Mouse (Mus musculus) right cerebral cortex, postnatal 4 days (tissue): ENCODE data around the gene Rhou.

ENCODE experiments used
- DNase-seq: peaks from one replicate; pipeline ENCODE4 v3.0.0-alpha.2; 2022

Gene Rhou

GRCm38 (mm10) chr8:123651390-123652098, 2.2 kb upstream of the Rhou start:
- DNase-seq: no peak

DNA sequence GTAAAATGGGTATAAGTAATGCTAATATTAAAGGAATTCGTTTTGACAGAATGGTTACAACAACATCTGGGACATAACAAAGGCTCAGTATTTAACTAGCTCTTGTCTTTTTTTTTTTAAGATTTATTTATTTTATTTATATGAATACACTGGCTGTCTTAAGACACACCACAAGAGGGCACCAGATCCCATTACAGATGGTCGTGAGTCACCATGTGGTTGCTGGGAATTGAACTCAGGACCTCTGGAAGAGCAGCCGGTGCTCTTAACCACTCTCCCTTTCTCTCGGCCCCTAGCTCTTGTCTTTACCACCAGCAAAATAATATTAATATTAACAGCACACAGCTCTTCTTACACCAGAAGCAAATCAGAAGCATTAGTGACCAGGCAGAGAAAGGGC, 1.1 kb upstream of the Rhou start:
- DNase-seq: no peak

DNA sequence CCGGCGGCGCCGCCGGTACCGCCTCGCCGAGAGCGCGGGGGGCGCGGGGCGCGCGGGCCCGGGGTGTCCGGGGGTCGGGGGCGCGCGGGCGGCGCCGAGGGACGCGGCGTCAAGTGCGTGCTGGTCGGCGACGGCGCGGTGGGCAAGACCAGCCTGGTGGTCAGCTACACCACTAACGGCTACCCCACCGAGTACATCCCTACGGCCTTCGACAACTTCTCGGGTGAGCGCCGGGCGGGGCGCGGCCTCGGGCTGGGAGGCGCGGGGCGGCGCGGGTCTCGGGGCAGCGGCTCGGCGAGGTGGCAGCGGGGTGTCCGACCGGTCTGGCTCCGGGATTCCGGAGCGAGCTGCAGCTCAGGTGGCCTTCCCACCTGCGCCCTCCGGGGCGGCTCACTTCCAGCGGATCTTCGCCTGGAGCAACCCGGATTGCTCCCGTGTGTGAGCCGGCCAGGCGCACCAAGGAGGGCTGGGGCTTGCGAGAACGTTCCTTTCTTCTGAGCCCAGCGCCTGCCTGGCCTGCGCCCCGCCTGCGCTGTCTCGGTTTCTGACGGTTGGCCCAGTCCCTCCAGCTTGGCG, 353 bp downstream of the Rhou start:
- DNase-seq: peak; percentile 52

DNA sequence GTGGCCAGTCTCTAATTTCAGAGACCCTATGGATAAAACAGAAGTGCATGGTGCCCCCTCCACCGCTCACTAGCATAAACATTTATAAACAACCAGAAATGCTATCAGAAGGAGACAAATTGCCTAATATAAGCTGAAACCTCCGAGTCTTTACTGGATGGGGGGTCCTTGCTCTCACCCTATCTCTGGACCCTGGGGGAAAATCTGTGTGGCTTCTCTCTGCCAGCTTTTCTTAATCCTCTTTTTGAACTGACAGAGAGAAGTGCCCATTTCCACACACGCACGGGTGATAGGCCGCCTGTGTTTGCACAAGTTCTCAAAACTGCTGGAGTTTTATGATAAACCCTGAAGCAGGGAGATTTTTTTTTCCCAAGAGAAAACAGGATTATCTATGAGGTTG, 1.0 kb downstream of the Rhou start:
- DNase-seq: no peak

DNA sequence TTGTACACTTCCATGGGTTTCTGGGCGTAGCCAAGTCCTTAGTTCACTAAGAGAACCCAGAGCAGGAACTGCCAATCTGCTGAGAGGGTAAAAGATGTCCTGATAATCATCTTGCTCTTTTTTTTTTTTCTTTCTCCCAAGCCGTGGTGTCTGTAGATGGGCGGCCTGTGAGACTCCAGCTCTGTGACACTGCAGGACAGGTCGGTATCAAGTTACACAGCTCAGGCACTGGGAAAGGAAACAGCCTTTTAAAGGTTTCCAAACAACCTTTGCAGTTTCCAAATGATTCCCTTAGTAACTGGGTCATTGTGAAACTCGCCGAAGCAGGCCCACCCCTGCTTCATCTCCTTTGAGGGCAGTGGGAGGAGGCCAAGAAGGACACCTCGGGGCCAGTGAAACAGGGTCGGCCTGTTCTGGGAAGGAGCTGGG, 1.6 kb downstream of the Rhou start:
- DNase-seq: no peak

DNA sequence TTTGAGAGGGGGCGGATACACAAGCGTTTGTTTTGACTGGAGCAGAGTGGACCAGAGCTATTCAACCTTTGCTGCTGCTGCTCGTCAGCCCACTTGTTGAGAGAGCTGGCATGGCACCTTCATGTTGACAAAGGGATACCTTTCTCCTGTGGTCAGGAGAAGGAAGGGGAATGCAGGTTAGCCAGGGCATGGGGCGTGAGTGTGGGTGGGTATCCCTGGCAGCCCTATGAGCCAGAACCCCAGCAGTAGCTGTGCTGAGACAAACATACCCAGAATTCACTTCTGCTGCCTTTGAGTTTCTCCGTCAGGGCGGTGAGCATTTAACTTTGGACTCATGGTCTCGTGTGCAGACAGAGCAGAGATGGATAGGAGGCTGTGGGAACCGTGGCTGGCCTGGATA, 4.1 kb downstream of the Rhou start:
- DNase-seq: no peak

- DNase-seq: no peak
These were observed 5.8 kb downstream of the Rhou start for GRCm38 (mm10) chr8:123659469-123660057.

DNA sequence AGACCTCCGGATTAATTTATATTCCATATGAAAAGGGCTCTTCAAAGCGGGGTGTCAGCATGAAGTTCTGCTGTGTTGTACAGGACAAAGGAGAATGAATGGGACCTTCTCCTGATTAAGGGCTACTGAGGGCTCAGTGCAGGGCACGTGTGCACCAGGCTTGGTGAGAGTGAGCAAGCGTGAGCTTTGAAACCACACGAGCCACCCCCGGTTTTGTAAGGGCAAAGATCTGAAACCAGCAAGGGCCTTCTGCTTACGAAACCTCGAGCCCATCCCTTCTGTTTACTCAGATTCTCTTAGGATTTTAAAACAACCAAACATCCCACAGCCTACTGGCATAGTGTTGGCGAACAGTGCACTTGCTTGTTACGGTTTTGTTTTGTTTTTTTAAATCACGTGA, 7.8 kb downstream of the Rhou start:
- DNase-seq: no peak

GRCm38 (mm10) chr8:123665580-123665979, 11.9 kb downstream of the Rhou start:
- no peak for DNase-seq

DNA sequence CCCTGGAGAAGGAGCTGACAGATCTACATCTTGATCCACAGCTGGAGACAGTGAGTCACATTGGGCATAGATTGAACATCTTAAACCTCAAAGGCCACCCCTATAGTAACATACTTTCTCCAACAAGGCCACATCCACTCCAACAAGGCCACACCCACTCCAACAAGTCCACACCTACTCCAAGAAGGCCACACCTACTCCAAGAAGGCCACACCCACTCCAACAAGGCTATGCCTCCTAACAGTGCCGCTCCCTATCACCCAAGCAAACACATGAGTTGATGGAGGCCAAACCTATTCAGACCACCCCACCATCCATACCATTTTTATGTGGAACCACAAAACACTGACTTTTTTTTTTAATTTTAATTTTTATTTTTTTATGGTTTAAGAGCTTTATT, 13.1 kb downstream of the Rhou start:
- DNase-seq: no peak

- DNase-seq: no peak
These were observed 15.0 kb downstream of the Rhou start for GRCm38 (mm10) chr8:123668681-123669080.

GRCm38 (mm10) chr8:123670766-123671165, 17.0 kb downstream of the Rhou start:
- DNase-seq: no peak

DNA sequence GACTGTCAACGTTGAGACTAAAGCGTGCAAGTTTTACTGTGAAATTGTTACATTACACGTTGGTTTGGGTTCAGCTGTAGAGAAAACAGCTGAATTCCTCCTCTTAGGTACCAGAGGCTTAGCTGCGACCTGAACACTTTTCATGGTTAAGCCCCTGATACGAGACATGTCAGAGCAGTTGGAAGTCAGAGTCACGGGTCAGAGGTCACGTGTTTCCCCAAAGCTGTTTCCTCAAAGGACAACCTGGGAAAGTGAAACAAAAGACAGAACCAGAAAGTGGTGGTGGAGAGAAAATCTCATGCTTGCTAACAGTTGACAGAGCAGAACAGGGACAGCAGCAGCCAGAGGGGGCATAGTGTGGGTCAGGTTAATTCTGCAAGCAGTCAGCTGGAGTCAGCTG, 17.7 kb downstream of the Rhou start:
- DNase-seq: no peak

GRCm38 (mm10) chr8:123672648-123673047, 18.9 kb downstream of the Rhou start:
- DNase-seq: no peak

DNA sequence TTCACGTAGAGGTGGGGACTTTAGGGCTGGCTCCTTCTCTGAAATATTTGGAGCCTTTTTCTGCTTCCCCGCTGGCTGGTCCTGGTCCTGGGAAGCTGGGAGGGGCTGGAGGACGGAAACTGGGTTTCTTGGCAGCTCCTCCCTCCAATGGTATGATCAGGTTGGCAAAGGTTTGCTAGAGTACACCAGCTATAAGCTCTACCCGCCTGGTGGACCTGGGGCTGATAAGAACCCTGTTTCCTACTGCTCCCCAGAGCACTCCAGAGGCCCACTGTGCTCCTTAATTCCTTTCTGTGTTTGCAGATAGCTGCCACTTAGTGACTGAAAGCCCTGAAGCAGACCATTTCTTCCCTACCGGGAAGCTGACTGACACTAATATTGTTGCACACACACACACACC, 21.9 kb downstream of the Rhou start:
- DNase-seq: no peak

DNA sequence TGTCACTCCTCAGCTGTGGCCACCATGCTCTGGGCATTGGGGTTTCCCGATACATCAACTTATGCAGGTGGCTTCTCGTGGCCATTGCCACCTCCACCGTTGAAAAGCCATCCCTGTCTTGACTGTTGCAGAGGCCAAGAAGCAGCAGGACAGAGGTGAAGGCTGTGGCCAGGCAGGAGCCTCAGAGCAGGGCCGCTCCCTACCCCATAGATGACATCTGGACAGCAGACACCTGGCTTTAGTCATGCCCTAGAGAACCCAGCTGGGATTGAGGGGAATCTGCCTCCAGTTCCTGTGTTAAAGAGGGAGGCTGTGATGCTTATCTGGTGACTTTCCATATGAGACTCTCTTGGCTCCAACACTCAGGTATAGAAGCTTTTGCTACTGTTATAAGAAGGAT, 24.7 kb downstream of the Rhou start:
- DNase-seq: no peak

- no peak for DNase-seq
These were observed 28.5 kb downstream of the Rhou start for GRCm38 (mm10) chr8:123682073-123682761.

GRCm38 (mm10) chr8:123683321-123683720, 29.6 kb downstream of the Rhou start:
- no peak for DNase-seq

- DNase-seq: no peak
These were observed 31.1 kb downstream of the Rhou start for GRCm38 (mm10) chr8:123684806-123685205.

- DNase-seq: no peak
These were observed 31.7 kb downstream of the Rhou start for GRCm38 (mm10) chr8:123685477-123685876.

DNA sequence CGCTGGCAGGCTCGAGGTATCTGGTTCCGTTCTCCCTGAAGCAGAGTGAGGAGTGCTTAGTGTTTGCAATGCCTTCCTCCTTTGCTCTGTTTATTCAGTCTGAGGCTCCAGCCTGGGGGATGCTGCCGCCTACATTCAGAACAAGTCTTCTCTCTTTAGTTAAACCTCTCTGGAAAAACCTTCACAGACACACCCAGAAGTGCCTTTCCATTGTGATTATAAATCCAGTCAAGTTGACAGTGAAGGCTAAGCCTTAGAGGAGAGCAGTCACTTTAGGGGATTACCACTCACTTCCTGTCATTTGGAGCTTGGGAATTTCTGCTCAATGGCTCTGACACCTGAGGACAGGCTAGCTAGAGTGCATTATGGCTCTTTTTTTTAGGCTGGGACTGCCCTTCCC, 34.1 kb downstream of the Rhou start:
- no peak for DNase-seq

DNA sequence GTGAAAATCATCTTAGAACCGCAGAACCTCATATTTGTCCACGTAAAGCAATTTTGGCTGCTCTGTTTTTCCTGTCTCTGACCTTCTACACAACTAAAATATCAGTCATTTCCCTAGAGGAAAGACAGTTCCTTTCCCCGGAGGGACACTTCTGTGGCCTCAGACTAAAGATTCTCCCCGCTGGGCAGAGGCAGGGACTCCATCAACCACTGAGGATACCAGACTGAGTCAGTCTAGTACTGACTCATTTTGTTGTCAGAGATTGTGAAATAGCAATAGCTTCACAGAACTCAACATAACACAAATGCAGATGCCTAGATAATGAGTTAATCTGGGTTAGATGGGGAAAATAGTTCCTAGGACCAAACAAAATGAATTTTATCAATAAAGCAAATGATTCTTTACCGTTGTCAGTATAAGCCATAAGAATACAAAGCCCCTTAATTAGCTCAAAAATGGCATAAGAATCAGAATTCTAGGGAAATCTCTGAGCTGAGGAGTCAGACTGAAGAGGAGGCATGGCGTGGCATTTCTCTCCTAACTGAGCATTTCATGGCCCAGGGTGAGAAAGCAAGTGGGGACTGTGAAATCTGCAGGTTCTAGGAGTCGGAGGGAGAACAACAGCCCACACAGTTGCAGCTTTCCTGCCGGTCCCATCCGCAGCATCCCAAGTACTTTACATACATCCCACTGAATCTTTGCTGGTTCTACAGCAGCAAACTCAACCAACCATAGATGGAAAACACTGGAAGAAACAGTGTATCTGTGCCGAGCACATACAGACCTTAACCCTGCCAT, 38.6 kb downstream of the Rhou start:
- DNase-seq: no peak

DNA sequence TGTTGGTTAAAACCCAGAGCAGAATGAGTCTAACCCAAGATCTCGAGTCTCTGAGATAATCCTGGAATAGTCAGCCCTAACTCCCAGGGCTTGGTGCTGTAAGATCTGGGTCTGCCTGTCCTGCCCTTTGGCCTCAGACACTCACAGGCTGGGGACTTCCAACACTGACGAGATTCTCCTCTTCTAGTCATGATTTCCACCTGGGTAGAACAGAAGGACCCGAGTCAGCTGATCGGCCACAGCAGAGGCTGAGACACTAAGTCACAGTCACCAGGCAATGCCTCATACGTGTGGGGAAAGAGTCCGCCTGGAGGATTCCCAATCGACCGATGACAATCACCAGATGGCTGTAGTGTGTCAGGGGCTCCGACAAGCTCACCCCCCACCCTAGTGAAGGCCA, 42.4 kb downstream of the Rhou start:
- no peak for DNase-seq
